Mouse (Mus musculus): ENCODE results near the gene Ppp1r26. TPM values are rescaled to one million over a fixed set of nuclear protein-coding genes. Genes with fewer than 3 reads are reported as not detected.

Ppp1r26 gene
- polyA plus RNA-seq, 1 experiment from 2014 or later = 6.5 TPM

- no peak for ATAC-seq (ENCODE audit: insufficient number of reproducible peaks, low FRiP score, low TSS enrichment, low read depth)
- Histone ChIP-seq H3K27me3 (no peaks in the 10 kb centered on the region), H3K9ac (peak overlapping the region; percentile 80), H3K9me3 (replicated peaks) (no peaks in the 10 kb centered on the region), H3K4me1 (peaks cover 22% of the 10 kb centered on the region), H3K36me3 (peaks cover 6% of the 10 kb centered on the region; the same call in 1 of the 2 replicates), H3K4me3 (replicated peaks) (peak overlapping the region; percentile 73), H3K27ac (replicated peaks) (peak overlapping the region; percentile 78), H3K4me2 (replicated peaks) (peak overlapping the region; percentile 93)
- WGBS = 3% methylated on average over 5 of the region's 5 CpGs
These were observed 452 bp upstream of the Ppp1r26 start for GRCm38 (mm10) chr2:28446181-28446514.

- H3K27ac ChIP-seq (replicated peaks) = peak overlapping the region; percentile 78
- ATAC-seq (ENCODE audit: insufficient number of reproducible peaks, low FRiP score, low TSS enrichment, low read depth) = 0 out of 2 replicates have a peak, but pooled peaks have one; percentile 31
- WGBS = 5% methylated on average over 11 of the region's 11 CpGs
- peak overlapping the region; percentile 73 for H3K4me3 ChIP-seq (replicated peaks)
- H3K4me1 ChIP-seq = peaks cover 22% of the 10 kb centered on the region
- H3K27me3 ChIP-seq = no peaks in the 10 kb centered on the region
- peaks cover 17% of the 10 kb centered on the region for H3K36me3 ChIP-seq
- H3K9ac ChIP-seq = peak overlapping the region; percentile 80
- H3K4me2 ChIP-seq (replicated peaks) = peak overlapping the region; percentile 93
- no peaks in the 10 kb centered on the region for H3K9me3 ChIP-seq (replicated peaks)
These were observed 693 bp downstream of the Ppp1r26 start for GRCm38 (mm10) chr2:28447315-28447670.

- H3K27me3 ChIP-seq = no peaks in the 10 kb centered on the region
- H3K4me2 ChIP-seq (replicated peaks) = no peak overlapping the region
- H3K4me3 ChIP-seq (replicated peaks) = no peak overlapping the region
- WGBS = 86% methylated on average over 11 of the region's 11 CpGs
- no peak overlapping the region for H3K27ac ChIP-seq (replicated peaks)
- peaks cover 25% of the 10 kb centered on the region for H3K36me3 ChIP-seq
- peaks cover 13% of the 10 kb centered on the region; the same call in 1 of the 2 replicates for H3K4me1 ChIP-seq
- no peak for ATAC-seq (ENCODE audit: insufficient number of reproducible peaks, low FRiP score, low TSS enrichment, low read depth)
- H3K9ac ChIP-seq = no peak overlapping the region
- no peaks in the 10 kb centered on the region for H3K9me3 ChIP-seq (replicated peaks)
These were observed 5.1 kb downstream of the Ppp1r26 start for GRCm38 (mm10) chr2:28451663-28452062.

- Histone ChIP-seq H3K9me3 (replicated peaks) (no peaks in the 10 kb centered on the region), H3K4me1 (no peaks in the 10 kb centered on the region), H3K4me2 (replicated peaks) (no peak overlapping the region), H3K27me3 (no peaks in the 10 kb centered on the region), H3K4me3 (replicated peaks) (no peak overlapping the region), H3K36me3 (peaks cover 25% of the 10 kb centered on the region), H3K9ac (no peak overlapping the region), H3K27ac (replicated peaks) (no peak overlapping the region)
- no peak for ATAC-seq (ENCODE audit: insufficient number of reproducible peaks, low FRiP score, low TSS enrichment, low read depth)
- WGBS = 87% methylated on average over 6 of the region's 6 CpGs
These were observed 6.9 kb downstream of the Ppp1r26 start for GRCm38 (mm10) chr2:28453539-28453938.

- Histone ChIP-seq H3K27ac (replicated peaks) (no peak overlapping the region), H3K4me3 (replicated peaks) (no peak overlapping the region), H3K4me1 (no peaks in the 10 kb centered on the region), H3K9ac (no peak overlapping the region), H3K36me3 (peaks cover 14% of the 10 kb centered on the region), H3K4me2 (replicated peaks) (no peak overlapping the region), H3K9me3 (replicated peaks) (no peaks in the 10 kb centered on the region), H3K27me3 (no peaks in the 10 kb centered on the region)
- 61% methylated on average over 1 of the region's 1 CpGs for WGBS
- no peak for ATAC-seq (ENCODE audit: insufficient number of reproducible peaks, low FRiP score, low TSS enrichment, low read depth)
These were observed 10.0 kb downstream of the Ppp1r26 start for GRCm38 (mm10) chr2:28456616-28457015.

- peaks cover 3% of the 10 kb centered on the region for H3K27me3 ChIP-seq
- peaks cover 14% of the 10 kb centered on the region for H3K4me1 ChIP-seq
- no peak overlapping the region for H3K4me2 ChIP-seq (replicated peaks)
- ATAC-seq (ENCODE audit: insufficient number of reproducible peaks, low FRiP score, low TSS enrichment, low read depth) = no peak
- H3K27ac ChIP-seq (replicated peaks) = no peak overlapping the region
- no peaks in the 10 kb centered on the region for H3K9me3 ChIP-seq (replicated peaks)
- 38% methylated on average over 3 of the region's 3 CpGs for WGBS
- H3K4me3 ChIP-seq (replicated peaks) = no peak overlapping the region
- no peaks in the 10 kb centered on the region for H3K36me3 ChIP-seq
- no peak overlapping the region for H3K9ac ChIP-seq
These were observed 17.3 kb downstream of the Ppp1r26 start for GRCm38 (mm10) chr2:28463919-28464318.

- H3K9ac ChIP-seq = no peak overlapping the region
- peaks cover 10% of the 10 kb centered on the region for H3K36me3 ChIP-seq
- H3K9me3 ChIP-seq (replicated peaks) = no peaks in the 10 kb centered on the region
- no peak overlapping the region for H3K4me2 ChIP-seq (replicated peaks)
- H3K27me3 ChIP-seq = peaks cover 3% of the 10 kb centered on the region
- ATAC-seq (ENCODE audit: insufficient number of reproducible peaks, low FRiP score, low TSS enrichment, low read depth) = no peak
- H3K4me1 ChIP-seq = peaks cover 17% of the 10 kb centered on the region
- no peak overlapping the region for H3K27ac ChIP-seq (replicated peaks)
- WGBS = 78% methylated on average over 9 of the region's 9 CpGs
- no peak overlapping the region for H3K4me3 ChIP-seq (replicated peaks)
These were observed 18.3 kb downstream of the Ppp1r26 start for GRCm38 (mm10) chr2:28464919-28465318.

GRCm38 (mm10) chr2:28465836-28466518 lies 19.4 kb downstream of the Ppp1r26 start, which contains the start of gene 1700007K13Rik:
1700007K13Rik (minus strand) TSS chr2:28466332.
- peak within 1 kb of the TSS; percentile 45 for H3K4me2 ChIP-seq (replicated peaks)
- H3K4me3 ChIP-seq (replicated peaks) = peak within 1 kb of the TSS; percentile 28
- H3K27me3 ChIP-seq = peaks cover 3% of the 10 kb centered on the region
- H3K27ac ChIP-seq (replicated peaks) = no peak within 1 kb of the TSS
- no peaks in the 10 kb centered on the region for H3K9me3 ChIP-seq (replicated peaks)
- H3K36me3 ChIP-seq = peaks cover 20% of the 10 kb centered on the region
- 5% methylated on average over 25 of the region's 25 CpGs for WGBS
- peaks cover 17% of the 10 kb centered on the region for H3K4me1 ChIP-seq
- no peak within 1 kb of the TSS for H3K9ac ChIP-seq
- peak; percentile 66 for ATAC-seq (ENCODE audit: insufficient number of reproducible peaks, low FRiP score, low TSS enrichment, low read depth)

GRCm38 (mm10) chr2:28467860-28468485 lies 21.4 kb downstream of the Ppp1r26 start, which contains the start of gene Mrps2:
Mrps2 (plus strand) TSS chr2:28468066.
- WGBS = 0% methylated on average over 52 of the region's 52 CpGs
- Histone ChIP-seq H3K9ac (peak within 1 kb of the TSS; percentile 96), H3K36me3 (peaks cover 40% of the 10 kb centered on the region), H3K9me3 (replicated peaks) (no peaks in the 10 kb centered on the region), H3K4me2 (replicated peaks) (peak within 1 kb of the TSS; percentile 71), H3K4me1 (peaks cover 17% of the 10 kb centered on the region), H3K27ac (replicated peaks) (no peak within 1 kb of the TSS), H3K27me3 (peaks cover 3% of the 10 kb centered on the region), H3K4me3 (replicated peaks) (peak within 1 kb of the TSS; percentile 97)
- peak; percentile 90 for ATAC-seq (ENCODE audit: insufficient number of reproducible peaks, low FRiP score, low TSS enrichment, low read depth)

GRCm38 (mm10) chr2:28468486-28469225 lies 22.1 kb downstream of the Ppp1r26 start:
- peak overlapping the region; percentile 96 for H3K9ac ChIP-seq
- 52% methylated on average over 18 of the region's 18 CpGs for WGBS
- no peak for ATAC-seq (ENCODE audit: insufficient number of reproducible peaks, low FRiP score, low TSS enrichment, low read depth)
- peaks cover 40% of the 10 kb centered on the region for H3K36me3 ChIP-seq
- H3K4me1 ChIP-seq = peaks cover 17% of the 10 kb centered on the region
- peak overlapping the region; percentile 71 for H3K4me2 ChIP-seq (replicated peaks)
- peak overlapping the region; percentile 97 for H3K4me3 ChIP-seq (replicated peaks)
- no peaks in the 10 kb centered on the region for H3K9me3 ChIP-seq (replicated peaks)
- H3K27ac ChIP-seq (replicated peaks) = no peak overlapping the region
- peaks cover 3% of the 10 kb centered on the region for H3K27me3 ChIP-seq

- Histone ChIP-seq H3K9ac (no peak overlapping the region), H3K4me2 (replicated peaks) (no peak overlapping the region), H3K27me3 (peaks cover 3% of the 10 kb centered on the region), H3K27ac (replicated peaks) (no peak overlapping the region), H3K36me3 (peaks cover 40% of the 10 kb centered on the region), H3K9me3 (replicated peaks) (no peaks in the 10 kb centered on the region), H3K4me1 (peaks cover 17% of the 10 kb centered on the region), H3K4me3 (replicated peaks) (no peak overlapping the region)
- WGBS = 98% methylated on average over 14 of the region's 14 CpGs
- ATAC-seq (ENCODE audit: insufficient number of reproducible peaks, low FRiP score, low TSS enrichment, low read depth) = no peak
These were observed 22.9 kb downstream of the Ppp1r26 start for GRCm38 (mm10) chr2:28469461-28469860.

Data from embryonic facial prominence, embryonic 15.5 days (tissue).